Mouse (Mus musculus) heart, postnatal 0 days (tissue): ENCODE measurements around the gene Ubqln4.

ENCODE experiments used
- CTCF ChIP-seq: IDR thresholded peaks from 2 replicates; pipeline ENCODE4 v1.5.1; 2016; ENCODE audit warnings: antibody characterized with exemption, control low read depth, low read depth
- EP300 ChIP-seq: IDR thresholded peaks from 2 replicates; pipeline ENCODE4 v1.6.1; 2016; ENCODE audit warnings: antibody characterized with exemption, low read depth

- TF ChIP-seq CTCF (no peak), EP300 (no peak)
Observed at GRCm38 (mm10) chr3:88593893-88594580, 40.5 kb downstream of the Ubqln4 start.
